Mouse (Mus musculus) liver, embryonic 14.5 days (tissue): ENCODE measurements around the gene Cfap54.

ENCODE experiments used
- CTCF ChIP-seq: IDR thresholded peaks from 2 replicates; pipeline ENCODE4 v1.5.1; 2016; ENCODE audit warnings: antibody characterized with exemption, low read depth, control low read depth
- EP300 ChIP-seq: IDR thresholded peaks from 2 replicates; pipeline ENCODE4 v1.6.1; 2016; ENCODE audit warnings: antibody characterized with exemption, low read depth

DNA sequence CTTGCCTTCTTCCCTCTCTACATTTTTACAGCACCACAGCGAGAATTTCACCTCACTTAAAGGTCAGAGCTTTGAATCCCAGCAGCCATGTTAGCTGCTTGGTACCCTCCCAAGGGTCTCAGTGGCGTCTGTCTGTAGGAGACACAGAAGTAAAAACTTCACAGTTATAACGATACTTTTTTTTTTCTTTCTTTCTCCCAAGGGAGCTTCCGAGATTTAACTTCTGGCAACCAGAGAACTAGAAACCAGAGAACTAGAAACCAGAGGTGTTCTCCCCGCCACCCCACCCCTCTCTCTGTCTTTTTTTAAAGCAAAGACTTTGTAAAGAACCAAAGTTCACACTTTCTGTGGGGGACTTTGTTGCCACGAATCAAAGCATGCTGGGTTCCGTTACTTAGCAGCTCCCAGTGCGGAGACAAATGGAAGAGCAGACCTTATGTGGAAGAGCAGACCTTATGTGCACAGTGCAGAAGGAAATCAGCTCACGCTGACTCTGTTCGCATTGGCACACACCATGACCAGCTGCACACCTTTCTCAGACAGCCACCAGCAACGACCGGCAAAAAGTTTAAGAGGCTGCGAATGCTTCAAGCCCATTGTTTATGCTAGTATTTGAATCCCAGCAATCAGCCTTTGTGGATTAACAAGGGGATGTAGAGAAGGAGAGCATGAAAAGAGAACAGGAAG lies 292.9 kb downstream of the Cfap54 start:
- TF ChIP-seq EP300 (no peak), CTCF (no peak)
